Mouse (Mus musculus) heart, embryonic 11.5 days (tissue): ENCODE data around the gene N4bp3. TPM values are rescaled to one million over a fixed set of nuclear protein-coding genes. Genes with fewer than 3 reads are reported as not detected.
"Not testable (repeated sequence)": the region's sequence is repeated elsewhere in the genome, so short reads cannot be mapped to it uniquely, and the experiment has no call there.

ENCODE experiments used
- ATAC-seq: fragments of 200-750 bp; cut with Nextera tagmentation; replicated peaks from 2 replicates; pipeline ENCODE4 v1.8.0; 2017; ENCODE audit warnings: moderate library complexity; ENCODE audit not compliant: insufficient number of reproducible peaks, low FRiP score, low TSS enrichment
- H3K27ac ChIP-seq: fragments of 300-500 bp; sonication (generic); 2 replicates; pipeline ENCODE4 v1.5.1; 2014; ENCODE audit warnings: mild to moderate bottlenecking, low read depth, low read length
- H3K27me3 ChIP-seq: fragments of 300-500 bp; sonication (generic); 2 replicates; pipeline ENCODE4 v1.6.1; 2014; ENCODE audit warnings: mild to moderate bottlenecking, low read length, mixed read lengths; ENCODE audit not compliant: control insufficient read depth, insufficient read depth
- H3K36me3 ChIP-seq: fragments of 300-500 bp; sonication (generic); 2 replicates; pipeline ENCODE4 v1.6.1; 2014; ENCODE audit warnings: mild to moderate bottlenecking, low read length, moderate library complexity, mixed read lengths; ENCODE audit not compliant: control insufficient read depth, insufficient read depth
- H3K4me1 ChIP-seq: fragments of 300-500 bp; sonication (generic); 2 replicates; pipeline ENCODE4 v1.6.1; 2014; ENCODE audit warnings: low read length; ENCODE audit not compliant: control insufficient read depth, insufficient read depth
- H3K4me2 ChIP-seq: fragments of 300-500 bp; sonication (generic); 2 replicates; pipeline ENCODE4 v1.6.1; 2014; ENCODE audit warnings: mild to moderate bottlenecking, moderate library complexity
- H3K4me3 ChIP-seq: fragments of 300-500 bp; sonication (generic); 2 replicates; pipeline ENCODE4 v1.5.1; 2014; ENCODE audit warnings: low read depth, low read length
- H3K9ac ChIP-seq: fragments of 300-500 bp; sonication (generic); 2 replicates; pipeline ENCODE4 v1.6.1; 2014; ENCODE audit warnings: mild to moderate bottlenecking, low read depth, low read length, moderate library complexity
- H3K9me3 ChIP-seq: fragments of 300-500 bp; sonication (generic); replicated peaks from 2 replicates; pipeline ENCODE4 v1.6.1; 2016; ENCODE audit warnings: low read length; ENCODE audit not compliant: control insufficient read depth
- WGBS: fragments of 180-500 bp; shearing (Covaris S2); extraction: QIAGEN DNeasy Blood & Tissue Kit; methylation state at CpG from one replicate; pipeline ENCODE4 v1.1.7; 2014; ENCODE audit not compliant: insufficient replicate concordance; 5-methylcytosine and 5-hydroxymethylcytosine counted together
- polyA plus RNA-seq: library from polyadenylated mRNA; unstranded; fragments of >200 nt; fragmentation: Nextera tagmentation; extraction: Ambion mirVana; gene quantifications from 2 replicates; pipeline ENCODE4 v1.2.1, GENCODE M21; 2014

N4bp3 gene
- 4.2 and 6.4 TPM in 2 replicates for polyA plus RNA-seq

GRCm38 (mm10) chr11:51650691-51651515, at the start of gene N4bp3, which contains the start of gene D930048N14Rik:
N4bp3 (minus strand) TSS chr11:51650842.
D930048N14Rik (plus strand) TSS chr11:51650954.
- Histone ChIP-seq H3K4me2 (peak within 1 kb of the TSS; percentile 95), H3K9me3 (no peaks in the 10 kb centered on the region), H3K4me1 (peaks cover 23% of the 10 kb centered on the region), H3K4me3 (peak within 1 kb of the TSS; percentile 65), H3K36me3 (no peaks in the 10 kb centered on the region), H3K27ac (no peak within 1 kb of the TSS), H3K9ac (peak within 1 kb of the TSS; percentile 73), H3K27me3 (0 out of 2 replicates have a peak, but pooled peaks cover 5% of the 10 kb centered on the region)
- WGBS = 1% methylated on average over 60 of the region's 70 CpGs
- ATAC-seq = 0 out of 2 replicates have a peak, but pooled peaks have one; percentile 40

GRCm38 (mm10) chr11:51694984-51695383, 44.3 kb upstream of the N4bp3 start:
- Histone ChIP-seq H3K36me3 (peaks cover 24% of the 10 kb centered on the region), H3K4me1 (no peaks in the 10 kb centered on the region), H3K4me2 (no peak overlapping the region), H3K4me3 (no peak overlapping the region), H3K9ac (no peak overlapping the region), H3K27me3 (no peaks in the 10 kb centered on the region), H3K9me3 (no peaks in the 10 kb centered on the region), H3K27ac (no peak overlapping the region)
- 94% methylated on average over 3 of the region's 3 CpGs for WGBS
- ATAC-seq = no peak

- not testable (repeated sequence) for H3K27ac ChIP-seq, H3K4me2 ChIP-seq, H3K9ac ChIP-seq, H3K4me3 ChIP-seq, H3K27me3 ChIP-seq, ATAC-seq, H3K36me3 ChIP-seq, H3K9me3 ChIP-seq, H3K4me1 ChIP-seq
- 95% methylated on average over 1 of the region's 3 CpGs for WGBS
Measured at GRCm38 (mm10) chr11:51690597-51690996, 40.0 kb upstream of the N4bp3 start.

GRCm38 (mm10) chr11:51689343-51689742, 38.7 kb upstream of the N4bp3 start:
- H3K9me3 ChIP-seq = no peaks in the 10 kb centered on the region
- no peak for ATAC-seq
- peak overlapping the region; percentile 84 for H3K9ac ChIP-seq
- no peaks in the 10 kb centered on the region for H3K27me3 ChIP-seq
- H3K36me3 ChIP-seq = no peaks in the 10 kb centered on the region
- H3K4me3 ChIP-seq = peak overlapping the region; percentile 62
- H3K27ac ChIP-seq = peak overlapping the region; percentile 98
- WGBS = 22% methylated on average over 6 of the region's 6 CpGs
- 0 out of 2 replicates have a peak, but pooled peaks cover 3% of the 10 kb centered on the region for H3K4me1 ChIP-seq
- H3K4me2 ChIP-seq = peak overlapping the region; percentile 64

- H3K4me1 ChIP-seq = 0 out of 2 replicates have a peak, but pooled peaks cover 3% of the 10 kb centered on the region
- no peaks in the 10 kb centered on the region for H3K9me3 ChIP-seq
- peak within 1 kb of the TSS; percentile 98 for H3K27ac ChIP-seq
- H3K9ac ChIP-seq = peak within 1 kb of the TSS; percentile 84
- WGBS = under 1% methylated on average over 60 of the region's 60 CpGs
- H3K4me3 ChIP-seq = peak within 1 kb of the TSS; percentile 62
- no peaks in the 10 kb centered on the region for H3K27me3 ChIP-seq
- peak within 1 kb of the TSS; percentile 70 for H3K4me2 ChIP-seq
- ATAC-seq = peak; percentile 99
- no peaks in the 10 kb centered on the region for H3K36me3 ChIP-seq
Measured at GRCm38 (mm10) chr11:51688330-51689328, 38.0 kb upstream of the N4bp3 start, which contains the start of gene 0610009B22Rik. 0610009B22Rik (minus strand) TSS chr11:51688874.

- Histone ChIP-seq H3K9me3 (no peaks in the 10 kb centered on the region), H3K36me3 (no peaks in the 10 kb centered on the region), H3K4me3 (no peak overlapping the region), H3K27ac (no peak overlapping the region), H3K4me2 (no peak overlapping the region; the same call in 1 of the 2 replicates), H3K4me1 (no peaks in the 10 kb centered on the region), H3K9ac (no peak overlapping the region), H3K27me3 (no peaks in the 10 kb centered on the region)
- 41% methylated on average over 8 of the region's 8 CpGs for WGBS
- no peak for ATAC-seq
Measured at GRCm38 (mm10) chr11:51681976-51682374, 31.3 kb upstream of the N4bp3 start.

- Histone ChIP-seq H3K36me3 (no peaks in the 10 kb centered on the region), H3K4me2 (peak overlapping the region; percentile 47), H3K4me1 (no peaks in the 10 kb centered on the region), H3K27me3 (no peaks in the 10 kb centered on the region), H3K4me3 (no peak overlapping the region), H3K27ac (no peak overlapping the region), H3K9ac (0 out of 2 replicates have a peak overlapping the region, but pooled peaks have one; percentile 12), H3K9me3 (no peaks in the 10 kb centered on the region)
- 31% methylated on average over 13 of the region's 13 CpGs for WGBS
- ATAC-seq = no peak
Measured at GRCm38 (mm10) chr11:51681324-51681975, 30.8 kb upstream of the N4bp3 start.

- Histone ChIP-seq H3K27ac (no peak overlapping the region), H3K9me3 (no peaks in the 10 kb centered on the region), H3K36me3 (no peaks in the 10 kb centered on the region), H3K4me3 (no peak overlapping the region), H3K27me3 (no peaks in the 10 kb centered on the region), H3K4me1 (no peaks in the 10 kb centered on the region), H3K9ac (no peak overlapping the region), H3K4me2 (no peak overlapping the region)
- 61% methylated on average over 3 of the region's 3 CpGs for WGBS
- no peak for ATAC-seq
Measured at GRCm38 (mm10) chr11:51679466-51679865, 28.8 kb upstream of the N4bp3 start.
